Mouse (Mus musculus): Measurements from ENCODE around the gene Arfgap2. TPM values are rescaled to one million over a fixed set of nuclear protein-coding genes. Genes with fewer than 3 reads are reported as not detected.
A peak's percentile ranks its signal among the peaks of the same experiment; 100 is the strongest.

The Arfgap2 gene
- 100 to 1,000 TPM; 136 to 146 TPM for total RNA-seq (2021)
- long read RNA-seq, experiment 1, transcript Arfgap2-202 (16 exons, 3,068 nt) = minor isoform, 129 of 634 reads
- long read RNA-seq, experiment 1, transcript Arfgap2-201 (17 exons, 2,791 nt) = major isoform, 140 of 634 reads
- long read RNA-seq, experiment 1, partial matches to known transcripts = 348 of 634 reads
- long read RNA-seq, experiment 1, other reads (novel, unspliced or antisense) = 17 of 634 reads
- long read RNA-seq, experiment 2, transcript Arfgap2-201 (17 exons, 2,791 nt) = major isoform, 142 of 535 reads
- long read RNA-seq, experiment 2, transcript Arfgap2-202 (16 exons, 3,068 nt) = minor isoform, 133 of 535 reads
- long read RNA-seq, experiment 2, partial matches to known transcripts = 228 of 535 reads
- long read RNA-seq, experiment 2, other reads (novel, unspliced or antisense) = 32 of 535 reads

DNA sequence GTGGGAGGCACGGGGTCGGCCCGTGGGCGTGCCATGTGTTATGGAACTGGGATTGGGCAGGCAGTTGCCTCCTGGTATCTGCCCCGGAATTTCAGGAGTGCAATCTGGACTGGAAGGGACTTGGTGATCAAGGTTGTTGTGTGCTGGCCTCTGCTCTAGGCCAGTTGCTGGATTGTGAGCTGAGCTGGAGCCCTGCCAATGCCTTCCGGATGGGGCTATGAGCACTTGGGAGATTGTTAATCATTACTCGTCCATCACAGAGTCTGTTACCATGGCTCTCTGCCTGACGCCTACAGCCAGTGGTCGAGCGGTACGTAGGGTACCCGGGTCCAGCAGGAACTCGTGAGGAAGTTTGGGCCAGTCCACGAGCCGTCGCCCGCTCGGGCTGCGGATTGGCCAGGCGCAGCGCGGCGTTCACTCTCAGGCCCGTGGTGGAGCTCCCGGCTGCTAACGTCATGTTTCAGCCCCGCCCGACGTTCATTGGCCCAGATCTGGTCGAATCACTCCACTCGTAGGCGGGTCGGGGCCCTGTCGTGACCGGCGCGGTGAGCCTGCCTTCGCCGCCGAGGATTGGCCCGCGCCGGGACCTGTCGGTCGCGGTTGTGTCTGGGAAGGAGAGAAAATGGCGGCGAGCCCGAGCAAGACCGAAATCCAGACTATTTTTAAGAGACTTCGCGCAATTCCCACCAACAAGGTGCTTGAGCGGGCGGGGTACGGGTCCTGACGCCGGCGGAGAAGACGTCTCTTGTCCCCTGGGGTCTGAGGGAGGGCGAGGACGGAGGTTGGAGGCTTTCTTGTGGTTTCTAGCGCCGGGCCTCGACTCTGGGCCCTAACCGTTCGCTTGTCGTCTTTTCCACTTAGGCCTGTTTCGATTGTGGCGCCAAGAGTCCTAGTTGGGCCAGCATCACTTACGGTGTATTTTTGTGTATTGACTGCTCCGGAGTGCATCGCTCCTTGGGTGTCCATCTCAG is at the start of gene Arfgap2:
Gene Arfgap2 (plus strand): TSS at position 264 of the 971 bp plus-strand sequence.
- peak; percentile 98 for DNase-seq (ENCODE audit: low spot score)

GRCm38 (mm10) chr2:91217032-91217431 is 47.7 kb upstream of the Arfgap2 start:
- no peak for DNase-seq (ENCODE audit: low spot score)

DNA sequence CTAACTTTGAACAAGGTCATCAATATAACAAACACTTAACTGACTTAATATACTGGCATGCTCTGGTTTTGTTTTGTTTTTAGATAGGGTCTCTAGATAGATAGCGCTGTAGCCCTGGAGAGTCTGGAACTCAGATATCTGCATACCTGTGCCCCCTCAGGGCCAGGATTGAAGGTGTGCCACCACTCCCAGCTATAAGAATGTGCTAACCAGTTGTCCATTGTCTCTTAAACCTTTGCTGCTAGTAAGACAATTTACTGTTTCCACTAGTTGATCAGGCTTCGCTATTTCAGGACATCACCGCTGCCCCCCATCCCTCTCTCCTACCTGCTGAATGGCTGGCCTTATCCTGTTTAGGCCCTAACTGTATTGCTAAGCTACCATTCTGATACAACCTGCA is 44.3 kb upstream of the Arfgap2 start:
- DNase-seq (ENCODE audit: low spot score) = no peak

- no peak for DNase-seq (ENCODE audit: low spot score)
Observed at GRCm38 (mm10) chr2:91223614-91224013, 41.2 kb upstream of the Arfgap2 start.

DNA sequence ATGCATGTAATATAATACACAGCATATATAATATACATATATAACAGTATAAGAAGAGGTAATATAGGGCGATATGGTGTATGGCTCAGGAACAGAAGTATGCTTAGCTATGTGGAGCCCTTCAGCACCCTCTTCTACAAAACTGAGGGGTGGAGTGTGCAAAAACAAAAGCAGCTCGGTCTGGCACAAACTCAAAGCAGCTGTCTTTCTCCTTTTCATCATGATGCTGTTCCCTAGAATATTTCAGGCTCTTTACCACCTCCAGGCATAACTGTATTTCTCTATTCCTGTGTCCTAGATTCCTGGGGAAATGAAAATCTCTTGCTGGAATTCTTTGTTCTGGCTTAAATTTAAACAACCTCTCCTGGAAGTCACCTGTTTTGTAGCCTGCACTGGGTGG is 35.0 kb upstream of the Arfgap2 start:
- no peak for DNase-seq (ENCODE audit: low spot score)

- peak; percentile 90 for DNase-seq (ENCODE audit: low spot score)
Observed at GRCm38 (mm10) chr2:91236601-91237510, 27.9 kb upstream of the Arfgap2 start, which contains the start of gene Ddb2. Gene Ddb2, minus strand, starts transcription at chr2:91236982.

DNA sequence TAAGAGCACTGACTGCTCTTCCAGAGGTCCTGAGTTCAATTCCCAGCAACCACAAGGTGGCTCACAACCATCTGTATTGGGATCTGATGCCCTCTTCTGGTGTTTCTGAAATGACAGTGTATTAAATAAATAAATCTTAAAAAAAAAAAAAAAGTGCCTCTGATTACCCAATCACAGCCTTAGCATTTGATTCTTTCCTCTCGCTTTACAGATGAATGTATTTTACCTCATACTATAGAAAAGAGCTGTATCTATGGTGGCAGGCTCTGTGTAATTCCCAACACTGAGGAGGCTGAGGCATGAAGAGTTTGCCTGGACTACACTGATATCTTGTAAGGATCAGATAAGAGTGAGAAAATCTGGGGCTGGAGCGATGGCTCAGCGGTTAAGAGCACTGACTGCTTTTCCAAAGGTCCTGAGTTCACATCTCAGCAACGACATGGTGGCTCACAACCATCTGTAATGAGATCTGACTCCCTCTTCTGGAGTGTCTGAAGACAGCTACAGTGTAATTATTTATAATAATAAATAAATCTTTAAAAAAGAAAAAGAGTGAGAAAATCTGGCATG is 27.2 kb upstream of the Arfgap2 start:
- peak; percentile 27 for DNase-seq (ENCODE audit: low spot score)

- DNase-seq (ENCODE audit: low spot score) = no peak
Observed at GRCm38 (mm10) chr2:91242547-91242946, 22.2 kb upstream of the Arfgap2 start.

- DNase-seq (ENCODE audit: low spot score) = no peak
Observed at GRCm38 (mm10) chr2:91243416-91243815, 21.4 kb upstream of the Arfgap2 start.

DNA sequence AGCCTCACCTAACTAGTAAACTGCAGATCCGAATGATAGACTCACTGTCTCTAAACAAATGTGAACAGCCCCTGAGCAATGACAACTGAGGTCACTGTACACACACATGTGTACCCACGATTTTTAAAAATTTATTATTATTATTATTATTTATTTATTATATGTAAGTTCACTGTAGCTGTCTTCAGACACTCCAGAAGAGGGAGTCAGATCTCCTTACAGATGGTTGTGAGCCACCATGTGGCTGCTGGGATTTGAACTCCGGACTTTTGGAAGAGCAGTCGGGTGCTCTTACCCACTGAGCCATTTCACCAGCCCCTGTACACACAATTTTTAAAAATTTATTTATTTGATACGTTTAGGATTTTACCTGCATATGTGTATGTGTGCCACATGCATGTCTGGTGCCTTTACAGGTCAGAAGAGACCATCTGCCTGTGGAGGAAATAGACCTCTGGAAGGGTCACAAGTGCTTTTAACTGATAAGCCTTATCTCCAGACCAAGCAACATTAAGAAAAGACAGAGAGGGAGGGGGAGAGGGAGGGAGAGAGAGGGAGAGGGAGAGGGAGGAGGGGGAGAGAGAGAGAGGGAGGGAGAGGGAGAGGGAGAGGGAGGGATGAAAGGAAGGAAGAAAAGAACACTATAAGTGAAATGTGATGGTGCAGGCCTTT is 20.1 kb upstream of the Arfgap2 start:
- DNase-seq (ENCODE audit: low spot score) = no peak

- no peak for DNase-seq (ENCODE audit: low spot score)
Observed at GRCm38 (mm10) chr2:91248366-91248765, 16.4 kb upstream of the Arfgap2 start.

GRCm38 (mm10) chr2:91252001-91252400 is 12.8 kb upstream of the Arfgap2 start:
- no peak for DNase-seq (ENCODE audit: low spot score)

DNA sequence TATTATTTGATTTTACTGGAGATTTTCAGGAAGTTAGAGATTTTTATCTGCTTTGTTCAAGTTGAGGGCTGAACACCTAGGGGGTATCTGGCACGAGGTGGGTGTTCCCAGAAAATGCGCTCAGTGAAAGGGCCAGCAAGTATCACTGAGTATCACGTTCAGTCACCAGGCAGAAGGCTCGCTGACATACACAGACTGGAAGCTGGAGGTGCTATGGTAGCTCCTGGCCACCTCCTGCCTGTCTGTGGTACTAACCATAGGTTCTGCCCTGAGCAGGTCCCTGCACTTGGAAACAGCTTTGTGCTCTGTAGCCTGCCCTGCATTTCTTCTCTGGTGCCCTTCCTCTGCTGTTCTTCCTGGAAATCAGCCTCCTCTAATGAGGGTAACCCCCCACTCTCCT is 12.3 kb upstream of the Arfgap2 start:
- no peak for DNase-seq (ENCODE audit: low spot score)

DNA sequence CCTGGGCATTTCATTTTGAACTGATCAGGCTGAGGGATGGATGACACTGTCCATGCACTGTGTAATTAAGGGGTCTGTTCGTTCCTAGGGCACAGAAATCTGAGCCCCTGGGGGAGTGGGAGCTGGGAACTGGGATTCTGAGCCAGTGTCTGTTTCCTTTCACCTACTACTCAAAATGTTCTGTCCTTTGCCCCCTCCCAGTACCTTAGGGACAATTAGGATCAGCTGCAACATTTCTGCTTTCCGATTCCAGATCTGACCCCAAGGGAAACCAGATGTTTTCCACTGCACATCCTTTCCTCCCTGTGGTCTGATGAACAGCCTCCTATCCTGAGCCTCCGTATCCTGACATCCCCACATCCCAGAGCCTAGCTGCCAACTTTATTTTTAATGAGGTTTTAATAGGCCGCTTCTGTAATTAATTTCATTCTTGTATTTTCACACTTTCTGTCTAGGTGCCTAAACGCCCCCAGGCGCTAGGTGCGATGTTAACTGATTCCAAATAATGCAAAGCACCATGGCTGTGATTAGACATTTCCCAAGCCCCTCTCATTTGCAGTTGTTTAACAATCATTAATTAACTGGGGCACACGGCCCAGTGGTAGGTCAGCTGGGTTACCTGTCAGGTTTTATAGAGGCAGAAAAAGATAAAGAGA is 9.9 kb upstream of the Arfgap2 start:
- DNase-seq (ENCODE audit: low spot score) = no peak

DNA sequence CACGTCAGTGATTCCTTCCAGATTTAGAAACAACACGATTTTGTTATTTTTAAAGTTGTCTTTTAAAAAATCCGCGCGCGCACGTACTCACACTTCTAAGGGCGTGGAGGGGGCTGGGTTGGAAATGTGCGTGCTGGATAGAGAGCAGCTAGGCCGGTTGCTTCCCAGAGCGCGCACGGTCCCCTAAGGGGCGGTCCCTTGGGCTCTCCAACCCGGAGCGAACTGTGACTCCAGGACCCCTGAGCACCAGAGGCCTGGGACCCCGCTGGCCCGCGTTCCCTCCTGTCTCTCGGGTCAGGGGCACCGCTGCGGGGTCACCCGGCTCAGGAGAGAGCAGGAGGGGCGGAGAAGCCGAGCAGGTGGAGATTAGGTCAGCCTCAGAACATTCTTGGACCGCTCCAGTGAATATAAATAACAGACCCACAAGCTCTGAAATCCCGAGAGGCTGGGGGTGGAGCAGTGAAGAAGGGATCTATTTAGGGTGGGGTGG is 9.1 kb upstream of the Arfgap2 start, which contains the start of gene Pacsin3:
Gene Pacsin3 (plus strand): TSS at position 294 of the 490 bp plus-strand sequence.
- DNase-seq (ENCODE audit: low spot score) = peak; percentile 79

GRCm38 (mm10) chr2:91256256-91257125 is 8.3 kb upstream of the Arfgap2 start:
- DNase-seq (ENCODE audit: low spot score) = peak; percentile 73

DNA sequence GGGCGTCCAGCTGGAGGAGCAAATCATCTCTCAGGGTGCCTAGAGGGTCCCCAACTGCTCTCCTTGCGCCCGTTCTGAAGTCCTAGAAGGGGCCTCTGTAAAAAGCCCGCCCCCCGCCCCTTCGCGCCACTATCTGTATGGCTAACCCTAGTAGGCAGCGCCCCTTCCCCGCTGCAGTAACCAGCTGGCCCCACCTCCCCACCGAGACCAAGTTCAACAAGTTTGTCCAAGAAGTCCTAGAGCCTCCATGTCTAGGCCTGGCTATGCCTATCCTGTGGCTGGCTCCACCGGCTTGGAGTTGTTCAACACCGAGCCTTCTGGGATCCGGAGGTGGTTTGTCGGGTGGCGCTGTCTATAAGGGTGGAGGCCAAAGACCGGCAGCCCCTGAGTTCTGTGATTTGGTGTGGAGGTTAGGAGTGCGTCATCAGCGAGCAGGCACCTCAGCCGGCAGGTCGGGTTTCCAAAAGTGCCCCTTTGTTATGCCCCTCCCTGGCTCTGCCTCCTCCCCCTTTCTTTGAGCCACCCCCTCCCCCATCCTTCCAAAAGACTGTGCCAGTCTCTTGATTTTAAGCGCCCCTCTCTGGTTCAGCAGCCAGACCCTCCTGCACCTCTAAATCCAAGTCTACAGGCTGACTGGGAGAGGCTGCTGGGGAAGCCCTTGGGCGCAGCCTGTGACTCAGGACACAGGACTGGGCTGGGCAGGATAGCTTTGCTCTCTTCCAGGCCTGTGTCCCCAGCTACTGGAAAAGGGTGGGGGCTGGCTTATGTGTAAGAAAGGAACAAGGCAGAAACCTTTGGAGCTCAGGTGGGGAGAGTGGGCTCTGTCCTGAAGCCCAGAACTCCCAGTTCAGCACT is 7.4 kb upstream of the Arfgap2 start:
- DNase-seq (ENCODE audit: low spot score) = peak; percentile 61

Data from gastrocnemius, adult 18-20 months (tissue).